Mouse (Mus musculus): ENCODE measurements at regions not wholly inside any gene's neighbourhood (a gene's known extent, or its start where the extent isn't known, plus 50 kb on each side); places are given as distances from the start of the nearest gene placed in this dataset.
A peak's percentile ranks its signal among the peaks of the same experiment; 100 is the strongest.

GRCm38 (mm10) chr17:45291052-45291451, 142.5 kb downstream of the Cdc5l start:
- DNase-seq (ENCODE audit: low spot score in 2 of 2), result no peak

- no peak for DNase-seq (ENCODE audit: low spot score in 2 of 2)
Measured at GRCm38 (mm10) chr17:45285621-45286189, 147.8 kb downstream of the Cdc5l start.

GRCm38 (mm10) chr17:45281554-45281953, 152.0 kb downstream of the Cdc5l start:
- no peak for DNase-seq (ENCODE audit: low spot score in 2 of 2)

GRCm38 (mm10) chr17:45279811-45280205, 153.7 kb downstream of the Cdc5l start:
- no peak for DNase-seq (ENCODE audit: low spot score in 2 of 2)

- no peak for DNase-seq (ENCODE audit: low spot score in 2 of 2)
Measured at GRCm38 (mm10) chr17:45279075-45279810, 154.3 kb downstream of the Cdc5l start.

- no peak for DNase-seq (ENCODE audit: low spot score in 2 of 2)
Measured at GRCm38 (mm10) chr17:45277516-45277915, 156.0 kb downstream of the Cdc5l start.

- no peak for DNase-seq (ENCODE audit: low spot score in 2 of 2)
Measured at GRCm38 (mm10) chr17:45276686-45277405, 156.7 kb downstream of the Cdc5l start.

GRCm38 (mm10) chr17:45274894-45275293, 158.6 kb downstream of the Cdc5l start:
- DNase-seq (ENCODE audit: low spot score in 2 of 2), result no peak

- no peak for DNase-seq (ENCODE audit: low spot score in 2 of 2)
Measured at GRCm38 (mm10) chr17:45266776-45267175, 166.8 kb downstream of the Cdc5l start.

- DNase-seq (ENCODE audit: low spot score in 2 of 2), result no peak
Measured at GRCm38 (mm10) chr17:45265587-45265986, 167.9 kb downstream of the Cdc5l start.

- DNase-seq (ENCODE audit: low spot score in 2 of 2), result no peak
Measured at GRCm38 (mm10) chr17:45264434-45264833, 169.1 kb downstream of the Cdc5l start.

- no peak for DNase-seq (ENCODE audit: low spot score in 2 of 2)
Measured at GRCm38 (mm10) chr17:45260421-45260820, 173.1 kb downstream of the Cdc5l start.

GRCm38 (mm10) chr17:45258007-45258406, 175.5 kb downstream of the Cdc5l start:
- no peak for DNase-seq (ENCODE audit: low spot score in 2 of 2)

- no peak for DNase-seq (ENCODE audit: low spot score in 2 of 2)
Measured at GRCm38 (mm10) chr17:45252593-45253230, 180.8 kb downstream of the Cdc5l start.

GRCm38 (mm10) chr17:45251034-45251730, 182.4 kb downstream of the Cdc5l start:
- peak; percentile 52 to 82 for DNase-seq (ENCODE audit: low spot score in 2 of 2)

GRCm38 (mm10) chr17:45250450-45250849, 183.1 kb downstream of the Cdc5l start:
- DNase-seq (ENCODE audit: low spot score in 2 of 2), result no peak

- DNase-seq (ENCODE audit: low spot score in 2 of 2), result no peak
Measured at GRCm38 (mm10) chr17:45247142-45248137, 186.1 kb downstream of the Cdc5l start.

GRCm38 (mm10) chr17:45244870-45245269, 188.7 kb downstream of the Cdc5l start:
- DNase-seq (ENCODE audit: low spot score in 2 of 2), result no peak

- DNase-seq (ENCODE audit: low spot score in 2 of 2), result no peak
Measured at GRCm38 (mm10) chr17:45243103-45243502, 190.4 kb downstream of the Cdc5l start.

GRCm38 (mm10) chr17:45242076-45242475, 191.5 kb downstream of the Cdc5l start:
- DNase-seq (ENCODE audit: low spot score in 2 of 2), result no peak

Data from urinary bladder, postnatal 4 days (tissue).